Mouse (Mus musculus) erythroblast, embryonic 14.5 days (primary cell): ENCODE results near the gene Ikbkg. TPM values are rescaled to one million over a fixed set of nuclear protein-coding genes. Genes with fewer than 3 reads are reported as not detected.
A peak's percentile ranks its signal among the peaks of the same experiment; 100 is the strongest.
"Not testable (repeated sequence)": the region's sequence is repeated elsewhere in the genome, so short reads cannot be mapped to it uniquely, and the experiment has no call there.

Experiments used
- H3K27me3 ChIP-seq: 2 replicates; pipeline ENCODE4 v1.6.1; 2012; ENCODE audit warnings: inconsistent platforms; ENCODE audit not compliant: control insufficient read depth
- H3K36me3 ChIP-seq: 2 replicates; pipeline ENCODE4 v1.6.1; 2012; ENCODE audit warnings: mild to moderate bottlenecking, inconsistent platforms; ENCODE audit not compliant: control insufficient read depth
- H3K4me1 ChIP-seq: 2 replicates; pipeline ENCODE4 v1.6.1; 2012; ENCODE audit warnings: inconsistent platforms; ENCODE audit not compliant: control insufficient read depth
- H3K4me3 ChIP-seq: replicated peaks from 2 replicates; pipeline ENCODE3; 2012; ENCODE audit warnings: moderate library complexity, mild to moderate bottlenecking, inconsistent platforms
- H3K9me3 ChIP-seq: 2 replicates; pipeline ENCODE4 v1.6.1; 2012; ENCODE audit warnings: low read length, inconsistent platforms, mixed read lengths; ENCODE audit not compliant: control insufficient read depth
- GATA1 ChIP-seq: IDR thresholded peaks from 2 replicates; pipeline ENCODE4 v1.6.1; 2012; ENCODE audit warnings: low read length, inconsistent platforms, mixed read lengths
- TAL1 ChIP-seq: IDR thresholded peaks from 3 replicates; pipeline ENCODE4 v1.6.1; 2012; ENCODE audit warnings: low read length, inconsistent platforms, mixed read lengths
- polyA plus RNA-seq: library from polyadenylated mRNA; stranded (reverse); fragments of >175 nt; gene quantifications from 2 replicates; pipeline ENCODE4 v1.2.3, GENCODE M21; 2012

Ikbkg gene
- polyA plus RNA-seq, 1 experiment = 2.3 TPM

DNA sequence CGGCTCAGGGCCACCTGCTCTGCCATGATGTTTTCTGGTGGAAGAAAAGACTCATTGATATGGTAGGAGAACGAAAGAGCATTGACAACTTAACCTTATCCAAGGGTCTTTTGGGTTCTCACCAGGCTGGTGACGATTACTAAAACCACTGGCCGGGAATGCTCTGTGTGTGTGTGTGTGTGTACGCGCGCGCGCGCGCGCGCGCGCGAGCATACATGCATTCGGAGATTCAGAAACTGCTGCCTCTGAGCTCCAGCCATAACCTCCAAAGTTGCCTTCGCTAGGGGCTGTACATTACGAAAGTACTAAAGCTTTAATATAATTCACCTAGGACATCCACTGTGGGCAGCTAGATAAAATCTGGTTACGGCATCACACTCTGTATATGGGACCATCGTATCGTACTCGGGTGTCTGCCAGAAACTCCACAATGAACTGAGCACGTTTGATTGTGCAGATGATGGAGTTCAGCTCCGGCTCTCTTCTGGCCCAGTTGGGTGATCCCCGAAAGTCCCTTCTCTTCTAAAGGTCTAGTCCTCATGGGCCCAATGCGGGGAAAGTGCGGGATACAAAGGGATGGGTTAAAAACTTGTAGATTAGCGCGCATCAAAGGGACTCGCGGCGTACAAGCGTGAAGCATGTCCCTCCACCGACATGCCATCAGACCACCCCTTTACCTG lies 35.2 kb downstream of the Ikbkg start:
- TF ChIP-seq TAL1 = no peak
- no peak for TF ChIP-seq GATA1
- H3K9me3 ChIP-seq = peaks cover 7% of the 10 kb centered on the region
- peaks cover 71% of the 10 kb centered on the region for H3K36me3 ChIP-seq
- H3K4me1 ChIP-seq = peaks cover 57% of the 10 kb centered on the region
- H3K27me3 ChIP-seq = no peaks in the 10 kb centered on the region; the same call in 1 of the 2 replicates
- H3K4me3 ChIP-seq = peak overlapping the region; percentile 83

GRCm38 (mm10) chrX:74428826-74429276 lies 35.8 kb downstream of the Ikbkg start, which contains the start of gene G6pdx:
G6pdx (minus strand) TSS chrX:74429194.
- Histone ChIP-seq H3K27me3 (no peaks in the 10 kb centered on the region; the same call in 1 of the 2 replicates), H3K4me3 (peak within 1 kb of the TSS; percentile 83), H3K36me3 (peaks cover 71% of the 10 kb centered on the region), H3K9me3 (peaks cover 7% of the 10 kb centered on the region), H3K4me1 (peaks cover 52% of the 10 kb centered on the region)
- no peak for TF ChIP-seq TAL1
- TF ChIP-seq GATA1 = no peak

DNA sequence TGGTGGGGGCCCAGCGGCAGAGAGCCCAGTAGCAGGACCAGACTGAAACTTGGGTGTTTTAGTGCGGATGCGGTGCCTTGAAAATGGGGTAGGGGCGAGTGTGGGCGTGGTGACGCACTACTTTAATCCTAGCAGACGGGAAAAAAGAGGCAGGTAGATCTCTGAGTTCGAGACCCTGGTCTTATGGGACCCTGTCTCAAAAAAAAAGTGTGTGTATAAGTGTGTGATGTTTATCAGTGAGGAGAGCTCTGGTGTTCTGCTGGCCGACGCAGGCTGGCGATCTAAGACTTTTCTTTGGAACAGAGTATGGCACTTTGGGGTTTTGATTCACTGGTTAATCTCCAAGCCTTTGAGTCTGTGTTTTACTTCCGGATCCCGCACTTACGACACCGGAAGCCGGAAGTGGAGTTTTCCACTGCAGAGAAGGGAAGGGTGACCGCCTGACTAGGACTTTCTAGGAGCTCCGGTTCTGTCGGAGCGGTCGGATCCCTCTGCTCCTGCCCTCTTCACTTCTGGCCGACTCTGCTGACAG lies 36.3 kb downstream of the Ikbkg start:
- H3K9me3 ChIP-seq = peaks cover 7% of the 10 kb centered on the region
- no peaks in the 10 kb centered on the region; the same call in none of the 2 replicates for H3K27me3 ChIP-seq
- H3K4me3 ChIP-seq = peak overlapping the region; percentile 83
- H3K36me3 ChIP-seq = peaks cover 71% of the 10 kb centered on the region
- TF ChIP-seq TAL1 (no peak), GATA1 (no peak)
- H3K4me1 ChIP-seq = peaks cover 51% of the 10 kb centered on the region

- H3K9me3 ChIP-seq = no peaks in the 10 kb centered on the region
- no peak overlapping the region for H3K4me3 ChIP-seq
- H3K27me3 ChIP-seq = no peaks in the 10 kb centered on the region
- peaks cover 48% of the 10 kb centered on the region for H3K36me3 ChIP-seq
- H3K4me1 ChIP-seq = no peaks in the 10 kb centered on the region
- TF ChIP-seq TAL1 (no peak), GATA1 (no peak)
Observed at GRCm38 (mm10) chrX:74451157-74451912, 58.2 kb downstream of the Ikbkg start.

DNA sequence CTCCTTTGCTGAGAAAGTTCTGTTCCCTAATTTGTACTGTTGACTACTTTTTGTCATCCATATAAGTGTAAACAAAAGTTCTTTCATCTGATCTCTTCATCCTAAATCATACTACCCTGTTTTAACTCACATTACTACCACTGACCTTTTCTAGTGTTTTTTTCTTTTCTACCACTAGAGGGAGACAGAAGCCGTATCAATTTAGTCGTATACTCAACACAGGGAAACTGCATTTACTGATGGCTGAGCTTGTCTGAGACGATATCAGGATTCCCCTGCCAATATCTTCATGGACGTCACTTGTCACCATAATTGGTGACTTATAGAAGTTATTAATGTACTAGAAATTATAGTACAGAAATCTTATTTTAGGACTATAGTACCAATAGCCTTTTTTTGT lies 59.7 kb downstream of the Ikbkg start:
- H3K4me1 ChIP-seq = no peaks in the 10 kb centered on the region
- no peak for TF ChIP-seq TAL1
- no peak for TF ChIP-seq GATA1
- peaks cover 34% of the 10 kb centered on the region for H3K36me3 ChIP-seq
- no peaks in the 10 kb centered on the region for H3K27me3 ChIP-seq
- H3K9me3 ChIP-seq = no peaks in the 10 kb centered on the region
- H3K4me3 ChIP-seq = no peak overlapping the region

GRCm38 (mm10) chrX:74481349-74481885 lies 88.3 kb downstream of the Ikbkg start, which contains the start of gene Gm6880:
Gm6880 (minus strand) TSS chrX:74481399.
- H3K9me3 ChIP-seq, H3K4me1 ChIP-seq, H3K4me3 ChIP-seq, H3K27me3 ChIP-seq, H3K36me3 ChIP-seq: not testable (repeated sequence)

DNA sequence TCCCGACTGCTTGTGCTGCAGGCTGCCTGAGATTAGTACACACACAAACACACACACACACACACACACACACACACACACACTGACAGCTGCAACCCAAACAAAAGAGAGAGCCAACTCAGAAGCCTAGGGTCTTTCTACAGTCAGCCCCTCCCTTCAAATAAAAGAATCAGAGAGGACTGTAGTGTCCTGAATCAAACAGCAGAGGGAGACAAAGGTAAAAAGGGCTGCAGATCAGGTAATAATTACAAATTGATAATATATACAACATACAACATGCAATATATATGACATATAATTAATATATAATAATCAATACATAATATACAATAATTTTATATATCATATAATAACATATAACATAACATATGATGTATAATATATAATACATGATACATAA lies 104.0 kb downstream of the Ikbkg start:
- no peak for TF ChIP-seq TAL1
- no peak for TF ChIP-seq GATA1
- H3K4me1 ChIP-seq = no peaks in the 10 kb centered on the region
- no peaks in the 10 kb centered on the region for H3K27me3 ChIP-seq
- H3K4me3 ChIP-seq = no peak overlapping the region
- no peaks in the 10 kb centered on the region for H3K9me3 ChIP-seq
- H3K36me3 ChIP-seq = no peaks in the 10 kb centered on the region

Other genes starting within 250 kb of the Ikbkg start
- not detected in 2 replicates for gene Tex28, start 225.5 kb upstream of the Ikbkg start, polyA plus RNA-seq
- gene Tktl1, start 216.0 kb upstream of the Ikbkg start, polyA plus RNA-seq = not detected in 2 replicates
- 0.80 and 0.87 TPM in 2 replicates for gene Flna, start 143.5 kb upstream of the Ikbkg start, polyA plus RNA-seq
- gene Emd, start 138.6 kb upstream of the Ikbkg start, polyA plus RNA-seq = 2.0 and 2.5 TPM in 2 replicates
- gene Rpl10, start 122.5 kb upstream of the Ikbkg start, polyA plus RNA-seq = 129 and 134 TPM in 2 replicates
- gene Taz, start 111.4 kb upstream of the Ikbkg start, polyA plus RNA-seq = 1.3 and 2.1 TPM in 2 replicates
- gene Dnase1l1, start 111.0 kb upstream of the Ikbkg start, polyA plus RNA-seq = 0.25 and 0.32 TPM in 2 replicates
- gene Atp6ap1, start 96.2 kb upstream of the Ikbkg start, polyA plus RNA-seq = 2.6 and 2.8 TPM in 2 replicates
- gene Gdi1, start 88.3 kb upstream of the Ikbkg start, polyA plus RNA-seq = 3.4 and 4.0 TPM in 2 replicates
- gene Fam50a, start 80.3 kb upstream of the Ikbkg start, polyA plus RNA-seq = 4.8 and 5.6 TPM in 2 replicates
- 0.01 and 0.02 TPM in 2 replicates for gene Plxna3, start 64.2 kb upstream of the Ikbkg start, polyA plus RNA-seq
- gene Lage3, start 39.7 kb upstream of the Ikbkg start, polyA plus RNA-seq = 0.85 and 1.0 TPM in 2 replicates
- 3.5 and 5.0 TPM in 2 replicates for gene Ubl4a, start 20.1 kb upstream of the Ikbkg start, polyA plus RNA-seq
- gene Slc10a3, start 19.9 kb upstream of the Ikbkg start, polyA plus RNA-seq = 0.06 and 0.07 TPM in 2 replicates
- 0.35 and 0.84 TPM in 2 replicates for gene Fam3a, start within 50 bp of the Ikbkg start, polyA plus RNA-seq
- gene G6pdx, start 35.9 kb downstream of the Ikbkg start, polyA plus RNA-seq = 2.0 and 2.2 TPM in 2 replicates
- gene Gm6880, start 88.1 kb downstream of the Ikbkg start, polyA plus RNA-seq = not detected in 2 replicates
- not detected in 2 replicates for gene Olfr1326-ps1, start 181.6 kb downstream of the Ikbkg start, polyA plus RNA-seq
- gene Olfr1325, start 199.4 kb downstream of the Ikbkg start, polyA plus RNA-seq = not detected in 2 replicates